Mouse (Mus musculus) left cerebral cortex, adult 9 months (tissue): ENCODE data around the gene Wasl.
A peak's percentile ranks its signal among the peaks of the same experiment; 100 is the strongest.

Experiments
- DNase-seq, 2 experiments: peaks; one replicate each; pipeline ENCODE4 v3.0.0; 2022; ENCODE audit warnings: low spot score in 2 of 2

Gene Wasl

GRCm38 (mm10) chr6:24604289-24604688, 60.5 kb downstream of the Wasl start:
- DNase-seq, result no peak

- no peak for DNase-seq
These were observed 61.8 kb downstream of the Wasl start for GRCm38 (mm10) chr6:24602993-24603392.

- DNase-seq, result no peak
These were observed 62.5 kb downstream of the Wasl start for GRCm38 (mm10) chr6:24602351-24602750.

GRCm38 (mm10) chr6:24601668-24602067, 63.1 kb downstream of the Wasl start:
- DNase-seq, result no peak

- DNase-seq, result no peak
These were observed 64.1 kb downstream of the Wasl start for GRCm38 (mm10) chr6:24600726-24601125.

- no peak for DNase-seq
These were observed 64.7 kb downstream of the Wasl start for GRCm38 (mm10) chr6:24600134-24600533.

- no peak for DNase-seq
These were observed 65.2 kb downstream of the Wasl start for GRCm38 (mm10) chr6:24599639-24600038.

- no peak for DNase-seq
These were observed 65.6 kb downstream of the Wasl start for GRCm38 (mm10) chr6:24599179-24599578.

GRCm38 (mm10) chr6:24597500-24597899, 67.3 kb downstream of the Wasl start, which contains the start of gene Lmod2:
Lmod2 (plus strand) TSS chr6:24597762.
- no peak for DNase-seq

- DNase-seq, result no peak
These were observed 73.1 kb downstream of the Wasl start for GRCm38 (mm10) chr6:24591525-24592218.

- DNase-seq, result no peak
These were observed 74.5 kb downstream of the Wasl start for GRCm38 (mm10) chr6:24590282-24590681.

GRCm38 (mm10) chr6:24586885-24587284, 77.9 kb downstream of the Wasl start:
- no peak for DNase-seq

- DNase-seq, result no peak
These were observed 79.1 kb downstream of the Wasl start for GRCm38 (mm10) chr6:24585431-24586310.

- no peak for DNase-seq
These were observed 81.4 kb downstream of the Wasl start for GRCm38 (mm10) chr6:24583456-24583855.

- DNase-seq, result no peak
These were observed 91.5 kb downstream of the Wasl start for GRCm38 (mm10) chr6:24573319-24573718.

GRCm38 (mm10) chr6:24572431-24572830, 92.4 kb downstream of the Wasl start:
- DNase-seq, result no peak

- no peak for DNase-seq
These were observed 93.7 kb downstream of the Wasl start for GRCm38 (mm10) chr6:24571126-24571525.

- DNase-seq, result no peak
These were observed 94.5 kb downstream of the Wasl start for GRCm38 (mm10) chr6:24570278-24570677.

GRCm38 (mm10) chr6:24569711-24570110, 95.1 kb downstream of the Wasl start:
- DNase-seq, result no peak

GRCm38 (mm10) chr6:24568963-24569362, 95.8 kb downstream of the Wasl start:
- DNase-seq, result no peak

GRCm38 (mm10) chr6:24564886-24565285, 99.9 kb downstream of the Wasl start:
- no peak for DNase-seq

- peak in 1 of 2 experiments; percentile 20 for DNase-seq
These were observed 100.7 kb downstream of the Wasl start for GRCm38 (mm10) chr6:24564081-24564480.
